Mouse (Mus musculus) forebrain, embryonic 15.5 days (tissue): Measurements from ENCODE around the gene Myrfl. TPM values are rescaled to one million over a fixed set of nuclear protein-coding genes. Genes with fewer than 3 reads are reported as not detected.
A peak's percentile ranks its signal among the peaks of the same experiment; 100 is the strongest.

Source experiments
- ATAC-seq: fragments of 200-750 bp; cut with Nextera tagmentation; replicated peaks from 2 replicates; pipeline ENCODE4 v1.8.0; 2017; ENCODE audit warnings: mild to moderate bottlenecking, moderate TSS enrichment, moderate library complexity
- H3K27ac ChIP-seq: fragments of 300-500 bp; sonication (generic); replicated peaks from 2 replicates; pipeline ENCODE4 v1.5.1; 2015; ENCODE audit warnings: mild to moderate bottlenecking, inconsistent platforms
- H3K27me3 ChIP-seq: fragments of 300-500 bp; sonication (generic); 2 replicates; pipeline ENCODE4 v1.6.1; 2015; ENCODE audit warnings: inconsistent platforms
- H3K36me3 ChIP-seq: fragments of 300-500 bp; sonication (generic); 2 replicates; pipeline ENCODE4 v1.6.1; 2015; ENCODE audit warnings: mild to moderate bottlenecking, inconsistent platforms
- H3K4me1 ChIP-seq: fragments of 300-500 bp; sonication (generic); 2 replicates; pipeline ENCODE4 v1.6.1; 2015; ENCODE audit warnings: inconsistent platforms
- H3K4me2 ChIP-seq: fragments of 300-500 bp; sonication (generic); replicated peaks from 2 replicates; pipeline ENCODE4 v1.6.1; 2015; ENCODE audit warnings: mild to moderate bottlenecking, inconsistent platforms
- H3K4me3 ChIP-seq: fragments of 300-500 bp; sonication (generic); 2 replicates; pipeline ENCODE4 v1.5.1; 2015; ENCODE audit warnings: mild to moderate bottlenecking, inconsistent platforms
- H3K9ac ChIP-seq: fragments of 300-500 bp; sonication (generic); replicated peaks from 2 replicates; pipeline ENCODE4 v1.6.1; 2015; ENCODE audit warnings: mild to moderate bottlenecking, inconsistent platforms
- H3K9me3 ChIP-seq: fragments of 300-500 bp; sonication (generic); 2 replicates; pipeline ENCODE4 v1.6.1; 2016; ENCODE audit warnings: inconsistent platforms
- WGBS: fragments of 180-500 bp; shearing (Covaris S2); methylation state at CpG from one replicate; pipeline ENCODE4 v1.1.7; 2015; ENCODE audit warnings: mixed read lengths; 5-methylcytosine and 5-hydroxymethylcytosine counted together
- polyA plus RNA-seq: library from polyadenylated mRNA; unstranded; fragments of >200 nt; fragmentation: Nextera tagmentation; extraction: Ambion mirVana; gene quantifications from 2 replicates; pipeline ENCODE4 v1.2.1, GENCODE M21; 2015

Myrfl gene
- polyA plus RNA-seq, 1 experiment from 2014 or later = 0.05 TPM

GRCm38 (mm10) chr10:116771215-116771935 lies 125.3 kb downstream of the Myrfl start:
- 77% methylated on average over 21 of the region's 21 CpGs for WGBS
- H3K9me3 ChIP-seq = no peaks in the 10 kb centered on the region
- no peak overlapping the region for H3K27ac ChIP-seq
- no peak for ATAC-seq
- H3K4me2 ChIP-seq = no peak overlapping the region
- H3K9ac ChIP-seq = no peak overlapping the region
- H3K36me3 ChIP-seq = no peaks in the 10 kb centered on the region
- no peaks in the 10 kb centered on the region for H3K27me3 ChIP-seq
- no peak overlapping the region for H3K4me3 ChIP-seq
- H3K4me1 ChIP-seq = peaks cover 12% of the 10 kb centered on the region

DNA sequence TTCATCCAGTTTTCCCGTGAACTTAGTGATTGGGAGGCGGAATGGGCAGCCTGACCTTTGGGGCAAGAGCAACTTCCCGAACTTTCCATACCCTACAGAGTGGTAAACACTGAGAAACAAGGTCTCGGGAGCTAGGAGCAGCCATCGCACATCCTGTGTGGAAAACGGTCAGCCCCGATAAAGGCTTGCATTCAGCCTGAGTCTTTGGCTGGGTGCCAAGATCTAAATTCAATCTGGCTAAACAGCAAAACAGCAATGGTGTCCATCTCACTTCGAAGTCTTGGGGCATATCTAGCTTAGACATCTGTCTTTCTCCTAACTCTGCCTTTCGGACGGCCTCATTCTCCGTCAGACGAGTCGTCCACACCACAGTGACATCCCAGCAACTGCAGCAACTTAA lies 128.1 kb downstream of the Myrfl start:
- Histone ChIP-seq H3K27me3 (no peaks in the 10 kb centered on the region), H3K36me3 (no peaks in the 10 kb centered on the region), H3K9ac (no peak overlapping the region), H3K4me3 (no peak overlapping the region), H3K27ac (no peak overlapping the region), H3K4me1 (peaks cover 12% of the 10 kb centered on the region), H3K4me2 (no peak overlapping the region), H3K9me3 (no peaks in the 10 kb centered on the region)
- ATAC-seq = 0 out of 2 replicates have a peak, but pooled peaks have one; percentile 38
- WGBS = 43% methylated on average over 13 of the region's 13 CpGs

DNA sequence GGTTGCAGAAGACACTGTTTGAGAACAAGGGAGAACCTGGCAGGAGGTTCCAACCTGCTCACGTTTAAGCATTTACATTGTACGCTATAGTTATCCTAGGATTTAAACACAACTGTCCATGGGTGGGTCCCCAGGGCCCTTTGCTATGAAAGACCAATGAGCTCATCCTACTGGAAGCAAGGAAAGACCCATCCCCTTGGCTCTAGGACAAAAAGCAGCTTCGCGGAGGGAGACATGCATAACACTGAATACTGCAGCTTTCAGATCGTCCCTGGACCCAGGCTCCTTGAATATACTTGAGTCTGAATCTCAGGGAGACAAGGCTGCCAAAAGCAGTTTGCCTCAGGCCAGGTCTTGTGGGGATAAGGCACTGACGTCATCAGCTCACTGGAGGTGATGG lies 130.2 kb downstream of the Myrfl start:
- Histone ChIP-seq H3K4me2 (no peak overlapping the region), H3K36me3 (no peaks in the 10 kb centered on the region), H3K4me1 (peaks cover 9% of the 10 kb centered on the region), H3K27me3 (no peaks in the 10 kb centered on the region), H3K9ac (no peak overlapping the region), H3K9me3 (no peaks in the 10 kb centered on the region), H3K27ac (no peak overlapping the region), H3K4me3 (no peak overlapping the region)
- no peak for ATAC-seq
- WGBS = 73% methylated on average over 6 of the region's 6 CpGs

DNA sequence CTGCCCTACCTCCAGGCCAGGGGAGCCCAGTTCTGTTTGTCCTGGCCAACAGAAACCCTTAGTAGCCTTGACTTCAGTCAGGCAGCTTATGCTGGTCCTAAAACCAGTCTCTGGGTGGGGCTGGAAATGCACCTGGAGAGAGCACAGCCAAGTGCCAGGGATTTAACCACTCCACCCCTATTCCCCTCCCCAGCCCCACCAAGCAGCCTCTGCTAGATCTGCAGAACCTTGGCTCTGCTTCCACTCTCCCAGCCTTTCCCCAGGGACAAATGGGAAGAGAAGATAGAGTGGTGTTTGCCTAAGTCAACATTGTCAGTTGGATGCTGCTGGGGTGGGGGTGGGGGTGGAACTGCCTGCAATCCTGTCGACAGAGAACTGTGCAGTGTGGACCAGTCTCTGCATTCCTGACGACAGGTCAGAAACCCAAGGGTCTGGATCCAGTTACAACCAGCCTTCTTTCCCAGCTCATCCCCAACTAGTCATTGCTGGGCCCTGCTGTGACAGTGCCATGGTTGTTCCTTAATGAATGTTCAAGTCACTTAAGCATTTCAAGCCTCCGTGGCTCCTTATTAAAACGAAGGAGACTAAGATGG lies 135.1 kb downstream of the Myrfl start:
- no peaks in the 10 kb centered on the region for H3K27me3 ChIP-seq
- ATAC-seq = no peak
- 72% methylated on average over 4 of the region's 4 CpGs for WGBS
- H3K9ac ChIP-seq = no peak overlapping the region
- H3K9me3 ChIP-seq = no peaks in the 10 kb centered on the region
- no peaks in the 10 kb centered on the region for H3K36me3 ChIP-seq
- no peak overlapping the region for H3K4me3 ChIP-seq
- no peak overlapping the region for H3K27ac ChIP-seq
- H3K4me2 ChIP-seq = no peak overlapping the region
- H3K4me1 ChIP-seq = peaks cover 4% of the 10 kb centered on the region; the same call in 1 of the 2 replicates

DNA sequence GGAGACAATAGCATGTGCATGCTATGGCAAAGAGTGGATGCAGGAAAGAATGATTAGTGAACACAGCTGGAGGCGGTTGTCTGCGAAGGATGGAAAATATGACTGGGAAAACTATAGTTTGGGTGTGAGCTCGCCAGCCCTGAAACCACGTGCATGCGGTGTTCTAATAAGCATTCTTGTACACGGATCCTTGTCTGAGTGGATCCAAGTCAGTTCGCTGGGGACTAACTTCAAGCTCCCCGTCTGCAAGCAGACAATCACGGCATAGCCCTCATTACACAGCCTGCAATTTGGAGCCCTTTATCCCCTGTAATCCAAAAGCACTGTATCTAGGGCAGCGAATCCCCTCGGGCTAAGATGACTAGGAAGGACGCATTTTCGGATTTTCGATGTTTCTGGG lies 136.2 kb downstream of the Myrfl start:
- no peak for ATAC-seq
- no peaks in the 10 kb centered on the region for H3K36me3 ChIP-seq
- H3K4me1 ChIP-seq = peaks cover 11% of the 10 kb centered on the region
- no peak overlapping the region for H3K4me2 ChIP-seq
- H3K9ac ChIP-seq = no peak overlapping the region
- H3K4me3 ChIP-seq = no peak overlapping the region
- H3K27ac ChIP-seq = no peak overlapping the region
- H3K9me3 ChIP-seq = no peaks in the 10 kb centered on the region
- whole genome bisulfite sequencing = 65% methylated on average over 14 of the region's 14 CpGs
- no peaks in the 10 kb centered on the region for H3K27me3 ChIP-seq

- H3K27me3 ChIP-seq = no peaks in the 10 kb centered on the region
- H3K36me3 ChIP-seq = no peaks in the 10 kb centered on the region
- H3K9ac ChIP-seq = no peak overlapping the region
- H3K4me2 ChIP-seq = no peak overlapping the region
- H3K27ac ChIP-seq = no peak overlapping the region
- 84% methylated on average over 4 of the region's 4 CpGs for WGBS
- no peak for ATAC-seq
- H3K4me3 ChIP-seq = no peak overlapping the region
- H3K4me1 ChIP-seq = peaks cover 11% of the 10 kb centered on the region
- no peaks in the 10 kb centered on the region for H3K9me3 ChIP-seq
Measured at GRCm38 (mm10) chr10:116759816-116760215, 136.9 kb downstream of the Myrfl start.

- peaks cover 11% of the 10 kb centered on the region for H3K4me1 ChIP-seq
- H3K9me3 ChIP-seq = no peaks in the 10 kb centered on the region
- no peak overlapping the region for H3K9ac ChIP-seq
- 73% methylated on average over 10 of the region's 10 CpGs for WGBS
- ATAC-seq = no peak
- no peak overlapping the region for H3K4me2 ChIP-seq
- no peaks in the 10 kb centered on the region for H3K36me3 ChIP-seq
- H3K4me3 ChIP-seq = no peak overlapping the region
- H3K27ac ChIP-seq = no peak overlapping the region
- H3K27me3 ChIP-seq = no peaks in the 10 kb centered on the region
Measured at GRCm38 (mm10) chr10:116755881-116756581, 140.7 kb downstream of the Myrfl start.

DNA sequence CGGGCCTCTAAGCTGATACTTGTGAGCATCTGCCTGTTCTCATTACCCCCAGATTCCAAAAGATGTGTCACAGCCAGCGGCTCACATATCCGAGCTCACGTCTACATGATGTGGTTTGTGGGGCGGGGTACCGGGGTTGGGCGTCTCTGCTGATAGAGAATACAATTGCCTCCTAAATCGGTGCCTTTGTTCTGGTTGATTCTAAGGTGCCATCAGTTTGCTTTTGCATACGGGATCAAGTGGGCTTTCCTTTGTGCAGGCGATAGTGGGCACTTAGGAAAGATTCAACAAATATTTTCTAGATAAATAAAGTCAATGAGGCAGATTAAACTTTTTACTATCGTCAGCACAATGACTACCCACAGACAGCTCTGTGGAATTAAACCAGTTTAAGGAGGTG lies 141.8 kb downstream of the Myrfl start:
- Histone ChIP-seq H3K4me1 (peaks cover 7% of the 10 kb centered on the region; the same call in 1 of the 2 replicates), H3K9me3 (no peaks in the 10 kb centered on the region), H3K27me3 (no peaks in the 10 kb centered on the region), H3K27ac (no peak overlapping the region), H3K4me3 (no peak overlapping the region), H3K4me2 (no peak overlapping the region), H3K9ac (no peak overlapping the region), H3K36me3 (no peaks in the 10 kb centered on the region)
- ATAC-seq = no peak
- WGBS = 86% methylated on average over 11 of the region's 11 CpGs

DNA sequence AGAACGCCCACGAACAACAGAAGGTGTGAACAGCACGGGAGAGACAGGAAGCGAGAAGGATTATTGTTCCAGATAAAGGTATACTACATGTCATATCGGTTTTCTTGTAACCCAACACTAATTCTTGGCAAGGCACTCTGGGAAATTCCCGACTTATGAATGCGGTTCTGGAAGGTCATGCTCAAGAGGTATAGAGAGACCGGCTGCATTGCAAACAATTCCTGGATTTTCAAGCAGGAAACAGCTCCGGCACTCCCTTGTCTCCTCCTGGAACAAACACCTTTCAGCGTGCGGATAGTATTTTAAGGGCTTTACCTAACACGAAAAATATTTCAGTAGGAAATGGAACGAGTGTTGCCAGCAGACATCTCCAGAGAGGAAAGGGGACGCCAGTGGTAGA lies 145.8 kb downstream of the Myrfl start:
- Histone ChIP-seq H3K4me2 (no peak overlapping the region), H3K27ac (no peak overlapping the region), H3K9ac (no peak overlapping the region), H3K4me3 (no peak overlapping the region), H3K4me1 (peaks cover 3% of the 10 kb centered on the region; the same call in 1 of the 2 replicates), H3K36me3 (no peaks in the 10 kb centered on the region), H3K27me3 (no peaks in the 10 kb centered on the region), H3K9me3 (no peaks in the 10 kb centered on the region)
- ATAC-seq = no peak
- 89% methylated on average over 14 of the region's 14 CpGs for WGBS

- Histone ChIP-seq H3K4me2 (no peak overlapping the region), H3K27me3 (no peaks in the 10 kb centered on the region), H3K9ac (no peak overlapping the region), H3K36me3 (no peaks in the 10 kb centered on the region), H3K27ac (no peak overlapping the region), H3K4me1 (no peaks in the 10 kb centered on the region), H3K9me3 (no peaks in the 10 kb centered on the region), H3K4me3 (no peak overlapping the region)
- ATAC-seq = no peak
- WGBS = 84% methylated on average over 6 of the region's 6 CpGs
Measured at GRCm38 (mm10) chr10:116750062-116750461, 146.7 kb downstream of the Myrfl start.

- H3K27me3 ChIP-seq = no peaks in the 10 kb centered on the region
- WGBS = 83% methylated on average over 4 of the region's 4 CpGs
- H3K9ac ChIP-seq = no peak overlapping the region
- H3K4me1 ChIP-seq = no peaks in the 10 kb centered on the region
- ATAC-seq = no peak
- H3K9me3 ChIP-seq = no peaks in the 10 kb centered on the region
- H3K36me3 ChIP-seq = no peaks in the 10 kb centered on the region
- H3K4me2 ChIP-seq = no peak overlapping the region
- no peak overlapping the region for H3K27ac ChIP-seq
- no peak overlapping the region for H3K4me3 ChIP-seq
Measured at GRCm38 (mm10) chr10:116748681-116749080, 148.0 kb downstream of the Myrfl start.

GRCm38 (mm10) chr10:116746281-116747011 lies 150.3 kb downstream of the Myrfl start:
- Histone ChIP-seq H3K4me1 (no peaks in the 10 kb centered on the region), H3K9me3 (no peaks in the 10 kb centered on the region), H3K4me3 (no peak overlapping the region), H3K4me2 (no peak overlapping the region), H3K27me3 (no peaks in the 10 kb centered on the region), H3K9ac (no peak overlapping the region), H3K27ac (no peak overlapping the region), H3K36me3 (no peaks in the 10 kb centered on the region)
- ATAC-seq = no peak
- WGBS = 78% methylated on average over 10 of the region's 10 CpGs
